Mouse (Mus musculus): ENCODE data around the gene Hpn.

Gene Hpn

GRCm38 (mm10) chr7:31140941-31141340 is 25.9 kb upstream of the Hpn start:
- peak in 1 of 2 experiments; percentile 3 for DNase-seq (ENCODE audit: low spot score in 2 of 2)

- DNase-seq (ENCODE audit: low spot score in 2 of 2), result peak in 1 of 2 experiments; percentile 3
Observed at GRCm38 (mm10) chr7:31140302-31140701, 25.2 kb upstream of the Hpn start.

GRCm38 (mm10) chr7:31139765-31140164 is 24.7 kb upstream of the Hpn start:
- no peak for DNase-seq (ENCODE audit: low spot score in 2 of 2)

GRCm38 (mm10) chr7:31135717-31136116 is 20.6 kb upstream of the Hpn start:
- DNase-seq (ENCODE audit: low spot score in 2 of 2), result no peak

GRCm38 (mm10) chr7:31131866-31132265 is 16.8 kb upstream of the Hpn start:
- no peak for DNase-seq (ENCODE audit: low spot score in 2 of 2)

- DNase-seq (ENCODE audit: low spot score in 2 of 2), result no peak
Observed at GRCm38 (mm10) chr7:31130841-31131240, 15.8 kb upstream of the Hpn start.

GRCm38 (mm10) chr7:31130197-31130596 is 15.1 kb upstream of the Hpn start:
- no peak for DNase-seq (ENCODE audit: low spot score in 2 of 2)

- DNase-seq (ENCODE audit: low spot score in 2 of 2), result no peak
Observed at GRCm38 (mm10) chr7:31128157-31128705, 13.1 kb upstream of the Hpn start.

GRCm38 (mm10) chr7:31126851-31127724 is 12.0 kb upstream of the Hpn start, which contains the start of gene Scn1b:
Scn1b (minus strand) TSS chr7:31127003.
- peak in 1 of 2 experiments; percentile 66 for DNase-seq (ENCODE audit: low spot score in 2 of 2)

GRCm38 (mm10) chr7:31126211-31126751 is 11.2 kb upstream of the Hpn start:
- no peak for DNase-seq (ENCODE audit: low spot score in 2 of 2)

- no peak for DNase-seq (ENCODE audit: low spot score in 2 of 2)
Observed at GRCm38 (mm10) chr7:31125116-31125515, 10.0 kb upstream of the Hpn start.

- DNase-seq (ENCODE audit: low spot score in 2 of 2), result no peak
Observed at GRCm38 (mm10) chr7:31124381-31124780, 9.3 kb upstream of the Hpn start.

GRCm38 (mm10) chr7:31123697-31124096 is 8.6 kb upstream of the Hpn start:
- DNase-seq (ENCODE audit: low spot score in 2 of 2), result no peak

- no peak for DNase-seq (ENCODE audit: low spot score in 2 of 2)
Observed at GRCm38 (mm10) chr7:31122641-31123631, 7.8 kb upstream of the Hpn start.

GRCm38 (mm10) chr7:31119556-31119955 is 4.5 kb upstream of the Hpn start:
- no peak for DNase-seq (ENCODE audit: low spot score in 2 of 2)

GRCm38 (mm10) chr7:31118486-31118885 is 3.4 kb upstream of the Hpn start:
- DNase-seq (ENCODE audit: low spot score in 2 of 2), result no peak

GRCm38 (mm10) chr7:31117465-31117864 is 2.4 kb upstream of the Hpn start:
- DNase-seq (ENCODE audit: low spot score in 2 of 2), result no peak

- DNase-seq (ENCODE audit: low spot score in 2 of 2), result no peak
Observed at GRCm38 (mm10) chr7:31116721-31117145, 1.6 kb upstream of the Hpn start.

- DNase-seq (ENCODE audit: low spot score in 2 of 2), result peak in 1 of 2 experiments; percentile 58
Observed at GRCm38 (mm10) chr7:31115587-31116043, 525 bp upstream of the Hpn start.

- no peak for DNase-seq (ENCODE audit: low spot score in 2 of 2)
Observed at GRCm38 (mm10) chr7:31114646-31115045, 444 bp downstream of the Hpn start.

GRCm38 (mm10) chr7:31113800-31114199 is 1.3 kb downstream of the Hpn start:
- no peak for DNase-seq (ENCODE audit: low spot score in 2 of 2)

All from frontal cortex, postnatal 14 days (tissue).